Mouse (Mus musculus): ENCODE measurements around the gene Snx27. TPM values are rescaled to one million over a fixed set of nuclear protein-coding genes. Genes with fewer than 3 reads are reported as not detected.

Gene Snx27
- polyA plus RNA-seq, 1 experiment from 2014 or later = 58.7 TPM

DNA sequence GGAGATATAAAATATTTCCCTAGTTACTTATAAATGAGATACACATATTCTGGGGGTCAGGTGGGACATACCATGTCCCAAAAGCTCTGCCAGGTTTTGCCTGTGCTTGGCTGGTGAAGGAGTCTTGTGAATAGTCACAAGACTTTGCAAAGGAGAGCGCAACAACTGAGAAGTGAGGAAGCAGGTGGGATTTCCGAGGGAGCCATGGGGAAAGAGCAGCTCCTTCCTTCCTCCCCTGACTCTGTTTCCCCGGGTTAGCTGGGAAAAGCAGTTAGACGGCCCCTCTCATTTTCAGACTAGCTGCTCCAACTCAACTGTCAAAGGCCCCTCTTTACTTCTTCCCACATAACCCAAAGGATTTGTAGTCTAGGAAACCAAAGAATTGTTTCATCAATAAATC is 85.4 kb downstream of the Snx27 start:
- H3K36me3 ChIP-seq = peaks cover 86% of the 10 kb centered on the region
- no peaks in the 10 kb centered on the region for H3K27me3 ChIP-seq
- H3K4me1 ChIP-seq (replicated peaks) = no peaks in the 10 kb centered on the region
- 86% methylated on average over 4 of the region's 4 CpGs for WGBS
- H3K27ac ChIP-seq = no peak overlapping the region
- H3K4me2 ChIP-seq = no peak overlapping the region
- ATAC-seq (ENCODE audit: insufficient number of reproducible peaks, insufficient read depth, low FRiP score, low TSS enrichment, low read depth) = no peak
- H3K9ac ChIP-seq (replicated peaks) = no peak overlapping the region
- H3K9me3 ChIP-seq = no peaks in the 10 kb centered on the region
- H3K4me3 ChIP-seq (replicated peaks) = no peak overlapping the region

DNA sequence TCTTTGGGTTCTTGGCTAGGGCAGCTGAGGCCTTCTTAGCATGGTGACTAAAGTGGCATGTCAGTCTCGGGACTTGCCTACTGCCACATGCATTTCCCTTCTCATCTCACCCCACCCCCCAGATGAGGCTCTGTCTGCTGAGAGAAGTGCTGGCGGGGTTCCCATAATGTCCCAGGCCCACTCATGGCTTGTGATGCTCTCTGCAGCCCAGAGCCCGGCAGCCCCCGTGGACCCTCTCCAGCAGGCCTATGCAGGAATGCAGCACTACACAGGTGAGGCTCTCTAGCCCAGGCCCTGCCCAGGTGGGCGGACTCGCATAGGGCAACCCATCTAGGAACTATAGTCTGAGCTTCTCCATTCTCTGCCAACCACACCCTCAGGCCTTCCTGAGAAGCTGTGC is 94.9 kb downstream of the Snx27 start:
- Histone ChIP-seq H3K36me3 (peaks cover 4% of the 10 kb centered on the region; the same call in 1 of the 2 replicates), H3K9me3 (no peaks in the 10 kb centered on the region), H3K4me3 (replicated peaks) (no peak overlapping the region), H3K27me3 (no peaks in the 10 kb centered on the region), H3K9ac (replicated peaks) (no peak overlapping the region), H3K27ac (no peak overlapping the region), H3K4me1 (replicated peaks) (peaks cover 15% of the 10 kb centered on the region), H3K4me2 (no peak overlapping the region)
- 77% methylated on average over 6 of the region's 6 CpGs for WGBS
- no peak for ATAC-seq (ENCODE audit: insufficient number of reproducible peaks, insufficient read depth, low FRiP score, low TSS enrichment, low read depth)

DNA sequence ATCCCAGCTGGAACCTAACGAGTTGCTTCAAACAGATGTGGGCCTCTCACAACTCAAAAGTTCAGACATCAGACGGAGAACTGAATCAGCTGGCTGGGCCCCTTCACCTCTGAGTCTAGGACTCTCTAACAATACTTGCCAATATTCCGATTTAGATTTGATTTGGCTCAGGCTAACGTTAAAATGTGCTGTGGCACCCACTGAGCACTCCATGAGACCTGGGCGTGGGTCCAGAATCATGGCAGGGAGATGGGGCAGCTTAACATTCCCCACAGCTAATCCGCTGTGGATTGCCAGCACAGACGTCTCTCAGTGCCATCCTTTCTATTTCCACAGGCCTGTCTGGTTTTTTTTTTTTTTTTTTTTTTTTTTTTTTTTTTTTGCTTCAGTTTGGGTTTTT is 96.6 kb downstream of the Snx27 start:
- H3K36me3 ChIP-seq = peaks cover 3% of the 10 kb centered on the region; the same call in 1 of the 2 replicates
- no peaks in the 10 kb centered on the region for H3K9me3 ChIP-seq
- no peak overlapping the region for H3K4me3 ChIP-seq (replicated peaks)
- no peak overlapping the region for H3K9ac ChIP-seq (replicated peaks)
- peaks cover 13% of the 10 kb centered on the region for H3K27me3 ChIP-seq
- 62% methylated on average over 7 of the region's 7 CpGs for WGBS
- H3K27ac ChIP-seq = no peak overlapping the region
- H3K4me1 ChIP-seq (replicated peaks) = peaks cover 15% of the 10 kb centered on the region
- ATAC-seq (ENCODE audit: insufficient number of reproducible peaks, insufficient read depth, low FRiP score, low TSS enrichment, low read depth) = no peak
- no peak overlapping the region for H3K4me2 ChIP-seq

DNA sequence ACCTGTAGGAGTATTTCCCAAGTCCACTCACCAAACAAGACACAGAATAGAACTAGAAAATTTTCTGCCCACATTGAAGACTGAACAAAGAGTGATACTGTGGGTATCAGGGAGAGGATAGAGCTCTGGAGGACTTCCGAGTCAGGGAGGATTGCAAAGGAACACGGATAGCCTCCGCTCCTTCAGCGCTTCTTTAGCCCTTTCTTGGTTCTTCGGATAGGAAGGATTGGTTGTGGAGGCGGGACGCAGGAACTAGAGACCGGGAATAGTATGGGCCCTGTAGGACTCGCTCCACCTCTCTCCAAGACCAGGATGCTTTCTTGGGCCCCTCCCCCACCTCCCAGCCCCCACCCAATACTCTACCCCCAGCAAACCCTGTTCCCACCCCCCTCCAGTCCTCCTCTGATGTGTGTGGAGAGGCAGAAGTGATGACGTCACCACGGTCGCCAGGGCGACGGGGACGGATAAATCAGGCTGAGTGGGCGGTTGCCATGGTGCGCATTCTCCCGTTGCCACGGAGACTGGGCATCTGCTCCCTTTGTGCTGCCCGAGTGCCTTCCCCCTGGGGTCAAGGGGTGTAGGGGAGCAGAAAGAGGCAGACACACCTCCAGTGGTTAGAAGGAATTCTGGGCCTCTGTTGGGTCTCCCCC is 98.6 kb downstream of the Snx27 start:
- Histone ChIP-seq H3K27ac (no peak overlapping the region), H3K9me3 (no peaks in the 10 kb centered on the region), H3K9ac (replicated peaks) (no peak overlapping the region), H3K4me1 (replicated peaks) (peaks cover 26% of the 10 kb centered on the region), H3K4me3 (replicated peaks) (no peak overlapping the region), H3K27me3 (peaks cover 33% of the 10 kb centered on the region), H3K4me2 (peak overlapping the region; percentile 23), H3K36me3 (no peaks in the 10 kb centered on the region)
- 22% methylated on average over 20 of the region's 20 CpGs for WGBS
- ATAC-seq (ENCODE audit: insufficient number of reproducible peaks, insufficient read depth, low FRiP score, low TSS enrichment, low read depth) = peak; percentile 48; the same call in 1 of the 2 replicates

DNA sequence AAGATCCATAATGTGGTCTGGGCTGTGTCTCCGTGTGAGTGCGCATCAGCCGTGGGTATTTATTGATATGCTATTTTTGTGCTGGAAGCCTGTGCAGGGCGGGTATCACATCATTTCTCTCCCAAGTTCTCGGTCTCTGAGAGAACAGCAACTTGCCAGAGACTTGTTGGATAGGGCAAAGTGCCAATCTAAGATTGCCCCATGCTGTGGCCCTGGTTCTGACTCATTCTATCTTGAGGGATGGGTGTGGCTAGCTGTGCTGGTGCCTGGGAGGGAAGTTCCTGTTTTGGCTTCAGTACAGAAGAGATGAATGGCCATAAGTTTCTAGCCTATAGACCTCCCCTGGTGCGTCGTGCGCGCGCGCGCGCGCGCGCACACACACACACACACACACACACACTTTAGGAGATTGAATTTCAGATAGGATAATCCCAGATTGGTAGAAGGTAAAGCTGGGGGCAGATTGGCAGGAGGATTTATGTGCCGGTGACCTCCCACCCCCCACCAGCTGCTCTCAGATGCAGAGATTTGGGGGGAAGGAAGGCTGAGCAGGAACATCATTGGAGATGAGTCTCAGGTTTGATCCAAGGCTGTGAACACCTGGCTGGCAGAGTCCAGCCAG is 99.6 kb downstream of the Snx27 start:
- Histone ChIP-seq H3K4me3 (replicated peaks) (no peak overlapping the region), H3K9ac (replicated peaks) (no peak overlapping the region), H3K27me3 (peaks cover 44% of the 10 kb centered on the region), H3K27ac (no peak overlapping the region), H3K4me1 (replicated peaks) (peaks cover 34% of the 10 kb centered on the region), H3K36me3 (no peaks in the 10 kb centered on the region), H3K4me2 (no peak overlapping the region), H3K9me3 (no peaks in the 10 kb centered on the region)
- ATAC-seq (ENCODE audit: insufficient number of reproducible peaks, insufficient read depth, low FRiP score, low TSS enrichment, low read depth) = no peak
- WGBS = 89% methylated on average over 17 of the region's 17 CpGs

DNA sequence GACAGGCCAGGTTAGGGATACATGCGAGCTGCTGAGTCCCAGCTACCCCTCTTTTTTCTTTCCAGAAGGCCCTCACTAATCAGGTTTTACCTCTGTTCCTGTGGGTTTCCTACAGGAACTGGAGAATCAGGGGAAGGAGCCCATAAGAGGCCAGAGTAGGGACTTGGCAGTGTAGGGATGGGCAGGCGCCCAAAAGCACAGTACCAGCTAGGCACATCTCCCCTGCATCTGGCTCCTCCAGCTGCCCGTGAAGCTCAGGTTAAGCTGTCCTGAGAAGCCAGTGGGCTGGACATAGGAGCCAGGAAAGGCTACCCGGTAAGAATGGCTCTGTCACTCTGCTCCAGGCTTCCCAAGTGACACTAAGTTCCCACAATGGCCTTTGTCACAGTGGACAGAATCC is 101.1 kb downstream of the Snx27 start:
- no peak overlapping the region for H3K4me2 ChIP-seq
- peaks cover 49% of the 10 kb centered on the region for H3K27me3 ChIP-seq
- no peak overlapping the region for H3K27ac ChIP-seq
- no peak overlapping the region for H3K4me3 ChIP-seq (replicated peaks)
- WGBS = 66% methylated on average over 4 of the region's 4 CpGs
- H3K4me1 ChIP-seq (replicated peaks) = peaks cover 36% of the 10 kb centered on the region
- no peaks in the 10 kb centered on the region for H3K36me3 ChIP-seq
- ATAC-seq (ENCODE audit: insufficient number of reproducible peaks, insufficient read depth, low FRiP score, low TSS enrichment, low read depth) = no peak
- no peaks in the 10 kb centered on the region for H3K9me3 ChIP-seq
- no peak overlapping the region for H3K9ac ChIP-seq (replicated peaks)

DNA sequence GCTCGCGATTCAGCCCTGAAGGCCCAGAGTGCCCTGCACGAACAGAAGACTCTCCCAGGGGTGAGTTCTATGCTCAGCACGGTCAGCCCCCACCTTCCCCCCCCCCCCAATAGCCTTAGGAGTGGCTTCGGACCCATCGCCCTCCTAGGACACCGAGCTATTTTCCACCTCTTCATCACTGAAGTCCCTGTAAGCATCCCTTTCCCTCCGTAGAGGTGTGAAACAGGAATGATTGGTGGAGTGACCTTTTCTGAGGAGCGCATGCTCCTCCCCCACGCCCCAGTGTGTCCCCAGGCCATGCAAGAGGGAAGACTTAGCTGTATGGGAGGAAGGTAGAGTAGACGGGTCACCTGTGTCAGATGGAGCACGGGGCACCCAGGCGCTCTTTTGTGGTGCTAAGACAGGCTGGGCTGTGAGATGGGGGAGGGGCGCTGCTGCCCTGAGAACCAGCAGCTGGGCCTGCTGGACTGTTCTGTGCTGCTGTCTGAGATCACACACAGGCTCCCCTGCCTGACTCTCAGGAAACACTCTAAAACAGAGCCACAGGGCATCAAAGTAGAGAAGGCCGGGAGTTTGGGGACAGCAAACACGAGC is 102.1 kb downstream of the Snx27 start, which contains the start of gene Riiad1:
Gene Riiad1 (minus strand): TSS at position 51 of the 594 bp plus-strand sequence.
- Histone ChIP-seq H3K27ac (no peak within 1 kb of the TSS), H3K9me3 (no peaks in the 10 kb centered on the region), H3K4me1 (replicated peaks) (peaks cover 39% of the 10 kb centered on the region), H3K9ac (replicated peaks) (no peak within 1 kb of the TSS), H3K27me3 (peaks cover 49% of the 10 kb centered on the region), H3K36me3 (no peaks in the 10 kb centered on the region), H3K4me2 (peak within 1 kb of the TSS; percentile 40), H3K4me3 (replicated peaks) (no peak within 1 kb of the TSS)
- 9% methylated on average over 16 of the region's 16 CpGs for WGBS
- ATAC-seq (ENCODE audit: insufficient number of reproducible peaks, insufficient read depth, low FRiP score, low TSS enrichment, low read depth) = no peak

DNA sequence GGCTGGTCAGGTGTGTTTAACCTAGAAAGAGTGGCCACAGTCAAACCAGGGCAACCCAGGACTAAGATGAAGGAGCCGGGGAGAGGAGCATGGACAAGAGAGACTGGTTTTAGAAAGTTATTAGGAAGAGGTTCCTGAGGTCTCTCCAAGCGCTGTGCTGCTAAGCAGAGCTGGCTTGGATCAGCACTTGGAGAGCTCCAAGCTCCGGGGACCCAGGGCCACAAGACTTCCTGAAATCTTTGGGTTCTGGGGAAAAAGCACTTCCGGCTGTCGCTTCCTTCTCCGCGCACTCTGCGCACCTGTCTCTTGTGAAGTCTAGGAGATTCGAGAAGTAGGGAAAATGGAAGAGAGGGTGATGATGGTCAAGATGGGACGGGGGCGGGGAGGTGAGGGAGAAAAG is 103.0 kb downstream of the Snx27 start:
- Histone ChIP-seq H3K4me2 (peak overlapping the region; percentile 40), H3K36me3 (no peaks in the 10 kb centered on the region), H3K4me1 (replicated peaks) (peaks cover 38% of the 10 kb centered on the region), H3K27me3 (peaks cover 49% of the 10 kb centered on the region), H3K9ac (replicated peaks) (no peak overlapping the region), H3K9me3 (no peaks in the 10 kb centered on the region), H3K27ac (no peak overlapping the region), H3K4me3 (replicated peaks) (no peak overlapping the region)
- ATAC-seq (ENCODE audit: insufficient number of reproducible peaks, insufficient read depth, low FRiP score, low TSS enrichment, low read depth) = no peak
- WGBS = 3% methylated on average over 11 of the region's 11 CpGs

DNA sequence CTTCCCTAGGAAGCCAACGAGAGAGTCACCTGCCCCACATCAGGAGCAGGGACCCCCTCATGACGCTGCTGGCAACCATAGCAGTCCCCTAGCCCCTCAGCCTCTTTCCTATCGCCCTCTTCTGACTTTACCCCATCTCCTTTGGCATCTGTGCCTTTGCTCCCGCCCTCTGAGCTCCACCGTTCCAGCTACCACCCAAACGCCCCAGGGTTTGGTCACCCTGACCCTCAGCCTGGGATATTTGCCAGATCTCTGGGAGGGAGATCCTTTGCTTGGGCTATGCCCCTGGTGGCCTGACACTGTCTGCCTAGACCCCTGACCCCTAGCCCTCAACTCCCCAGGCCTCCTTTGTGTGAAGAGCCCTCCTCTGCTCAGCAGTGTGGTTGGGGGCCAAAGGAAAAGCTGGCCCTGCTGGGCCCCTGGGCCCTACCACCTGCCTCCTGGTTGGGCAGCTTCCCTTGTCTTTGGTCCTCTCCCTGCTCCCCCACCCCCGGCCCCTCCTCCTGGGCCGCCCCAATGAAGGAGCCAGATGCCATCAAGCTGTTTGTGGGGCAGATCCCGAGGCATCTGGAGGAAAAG is 103.8 kb downstream of the Snx27 start:
- 6% methylated on average over 9 of the region's 9 CpGs for WGBS
- no peak for ATAC-seq (ENCODE audit: insufficient number of reproducible peaks, insufficient read depth, low FRiP score, low TSS enrichment, low read depth)
- Histone ChIP-seq H3K9ac (replicated peaks) (no peak overlapping the region), H3K27me3 (peaks cover 49% of the 10 kb centered on the region), H3K9me3 (no peaks in the 10 kb centered on the region), H3K4me3 (replicated peaks) (no peak overlapping the region), H3K36me3 (no peaks in the 10 kb centered on the region), H3K4me2 (peak overlapping the region; percentile 32; the same call in 1 of the 2 replicates), H3K4me1 (replicated peaks) (peaks cover 29% of the 10 kb centered on the region), H3K27ac (no peak overlapping the region)

DNA sequence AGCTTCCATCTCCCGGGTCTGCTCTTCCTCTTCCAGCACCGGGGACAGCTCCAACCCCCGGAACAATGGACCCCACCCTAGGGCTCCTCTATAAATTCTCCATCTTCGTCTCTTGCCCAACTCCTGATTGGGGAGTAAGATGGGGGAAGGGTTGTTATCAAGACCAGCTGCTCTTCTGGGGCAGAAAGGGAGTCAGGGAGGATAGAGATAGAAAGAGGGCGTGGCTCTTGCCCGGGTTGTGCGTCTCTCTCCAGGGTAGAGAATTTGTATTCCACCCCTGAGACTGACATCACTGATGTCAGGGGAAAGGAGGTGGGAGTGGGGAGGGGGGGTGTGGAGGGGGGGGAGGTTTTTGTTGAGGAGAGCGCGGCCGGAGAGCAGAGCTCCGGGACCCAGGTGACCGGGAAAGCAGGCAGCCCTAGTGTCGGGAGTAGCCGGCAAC is 104.5 kb downstream of the Snx27 start, which contains the start of gene Celf3:
Gene Celf3 (plus strand): TSS at position 315 of the 442 bp plus-strand sequence.
- H3K36me3 ChIP-seq = no peaks in the 10 kb centered on the region
- no peak within 1 kb of the TSS for H3K4me3 ChIP-seq (replicated peaks)
- WGBS = under 1% methylated on average over 13 of the region's 14 CpGs
- no peak within 1 kb of the TSS for H3K27ac ChIP-seq
- peak within 1 kb of the TSS; percentile 32 for H3K4me2 ChIP-seq
- peaks cover 31% of the 10 kb centered on the region for H3K4me1 ChIP-seq (replicated peaks)
- no peak for ATAC-seq (ENCODE audit: insufficient number of reproducible peaks, insufficient read depth, low FRiP score, low TSS enrichment, low read depth)
- peaks cover 49% of the 10 kb centered on the region for H3K27me3 ChIP-seq
- no peaks in the 10 kb centered on the region for H3K9me3 ChIP-seq
- no peak within 1 kb of the TSS for H3K9ac ChIP-seq (replicated peaks)

DNA sequence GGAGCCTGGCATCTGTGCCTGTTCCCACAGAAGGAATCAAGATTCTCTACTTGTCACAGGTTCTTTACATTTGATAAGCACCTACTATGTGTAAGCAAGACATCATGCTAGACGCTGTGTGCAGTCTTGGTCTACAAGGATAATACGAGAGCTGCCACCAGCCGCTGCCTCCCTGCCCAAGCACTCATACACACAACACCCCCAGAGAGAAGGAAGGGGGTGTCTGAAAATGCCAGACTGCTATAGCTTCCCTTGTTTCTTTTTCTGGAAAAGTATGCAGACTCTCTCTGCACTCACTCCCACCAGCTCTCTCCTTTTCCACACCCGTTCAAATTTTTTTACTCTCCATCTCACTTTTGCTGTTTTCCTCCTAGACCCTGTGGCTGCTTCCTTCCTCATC is 105.1 kb downstream of the Snx27 start:
- H3K4me1 ChIP-seq (replicated peaks) = peaks cover 36% of the 10 kb centered on the region
- no peaks in the 10 kb centered on the region for H3K9me3 ChIP-seq
- no peaks in the 10 kb centered on the region for H3K36me3 ChIP-seq
- no peak overlapping the region for H3K4me3 ChIP-seq (replicated peaks)
- H3K9ac ChIP-seq (replicated peaks) = no peak overlapping the region
- no peak for ATAC-seq (ENCODE audit: insufficient number of reproducible peaks, insufficient read depth, low FRiP score, low TSS enrichment, low read depth)
- peaks cover 49% of the 10 kb centered on the region for H3K27me3 ChIP-seq
- WGBS = 52% methylated on average over 4 of the region's 4 CpGs
- H3K27ac ChIP-seq = no peak overlapping the region
- no peak overlapping the region for H3K4me2 ChIP-seq
